Mouse (Mus musculus): ENCODE measurements around the gene Zbtb11. TPM values are rescaled to one million over a fixed set of nuclear protein-coding genes. Genes with fewer than 3 reads are reported as not detected.
"Not testable (repeated sequence)": the region's sequence is repeated elsewhere in the genome, so short reads cannot be mapped to it uniquely, and the experiment has no call there.

The Zbtb11 gene
- total RNA-seq (2015) (14.9 and 18.9 TPM in 2 replicates), total RNA-seq (2017) (25.0 TPM in 2 replicates)

DNA sequence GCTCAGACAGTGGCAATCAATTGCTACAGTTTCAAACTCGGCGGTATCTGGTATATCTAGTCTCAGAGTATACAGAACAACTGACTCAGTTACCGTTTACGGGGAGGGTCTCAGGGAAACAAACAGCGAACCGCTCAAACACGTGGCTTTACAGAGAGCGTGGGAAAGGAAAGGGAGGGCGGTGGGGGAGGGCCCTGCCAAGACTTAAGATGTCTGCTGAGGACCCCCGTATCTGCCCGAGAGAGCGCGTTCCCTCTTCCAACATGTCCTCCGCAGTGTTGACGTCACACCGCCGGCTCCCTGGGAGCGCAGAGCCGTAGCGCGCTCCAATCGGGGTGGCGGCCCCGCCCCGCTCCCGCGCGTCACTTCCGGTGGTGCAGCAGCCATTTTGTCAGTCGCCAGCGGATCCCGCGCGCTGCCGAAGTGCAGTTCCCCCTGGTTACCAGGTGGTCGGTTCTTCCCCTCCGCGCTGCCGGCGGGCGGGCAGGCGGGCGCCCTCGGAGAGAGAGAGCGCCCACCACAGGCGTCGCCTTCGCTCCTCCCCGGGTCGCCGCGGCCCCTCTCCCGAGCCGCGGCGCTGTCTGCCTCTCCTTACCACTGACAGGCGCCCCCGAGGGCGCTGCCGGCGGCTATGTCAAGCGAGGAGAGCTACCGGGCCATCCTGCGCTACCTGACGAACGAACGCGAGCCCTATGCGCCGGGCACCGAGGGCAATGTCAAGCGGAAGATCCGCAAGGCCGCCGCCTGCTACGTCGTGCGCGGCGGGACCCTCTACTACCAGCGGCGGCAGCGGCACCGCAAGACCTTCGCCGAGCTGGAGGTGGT, at the start of gene Zbtb11:
TSS of gene Zbtb11 (plus strand) at position 453 of the 825 bp plus-strand sequence.
- ATAC-seq (ENCODE audit: poor library complexity, severe bottlenecking): peak; percentile 78

DNA sequence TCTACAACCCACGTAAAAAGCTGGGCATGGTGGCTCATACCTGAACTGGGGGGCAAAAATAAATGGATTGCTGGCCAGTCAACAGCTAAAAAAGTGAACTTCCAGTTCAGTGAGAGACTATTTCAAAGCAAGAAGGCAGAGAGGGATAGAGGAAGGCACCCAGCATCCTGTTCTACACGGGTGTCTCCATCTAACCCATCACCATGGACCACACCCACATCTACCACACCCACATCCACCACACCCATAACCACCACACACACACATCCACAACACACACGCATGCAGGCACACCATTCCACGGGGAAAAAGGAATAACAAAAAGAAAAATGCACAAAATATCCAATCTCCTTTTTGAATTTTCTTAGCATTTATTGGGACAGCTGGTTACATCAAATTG, 49.7 kb upstream of the Zbtb11 start:
- ATAC-seq (ENCODE audit: poor library complexity, severe bottlenecking): peak; percentile 45; the same call in 1 of the 2 replicates

DNA sequence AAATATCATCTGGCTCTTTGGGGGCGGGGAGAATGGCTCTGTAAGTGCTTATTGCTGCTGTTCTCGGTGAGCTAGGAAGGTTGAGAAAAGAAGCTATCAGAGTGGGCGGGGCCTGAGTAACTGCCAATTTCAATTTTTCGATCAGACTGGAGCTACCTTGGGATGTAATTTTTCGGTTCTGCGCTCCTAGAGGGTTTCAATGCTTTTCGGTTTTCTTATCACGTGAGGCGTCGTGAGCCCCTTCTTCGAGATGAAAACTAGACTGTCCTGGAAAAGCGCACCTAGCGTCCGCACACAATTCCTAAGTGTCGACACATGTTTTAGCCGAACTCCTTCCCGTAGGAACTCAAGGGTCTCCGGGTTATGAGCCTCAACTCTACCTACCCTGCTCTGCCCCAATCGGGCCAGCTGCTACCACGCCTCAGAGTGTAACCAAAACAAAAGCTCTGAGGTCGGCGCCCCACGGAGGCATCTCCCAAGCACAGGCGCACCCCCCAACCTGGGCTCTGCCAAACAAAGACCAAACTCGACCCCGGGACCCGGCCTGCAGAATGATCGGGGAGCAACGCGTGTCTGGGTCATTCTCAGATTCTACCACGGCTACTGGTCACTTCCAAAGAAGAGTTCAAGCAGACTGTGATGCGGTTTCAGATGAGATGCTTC, 39.9 kb upstream of the Zbtb11 start:
- ATAC-seq (ENCODE audit: poor library complexity, severe bottlenecking): peak; percentile 31

DNA sequence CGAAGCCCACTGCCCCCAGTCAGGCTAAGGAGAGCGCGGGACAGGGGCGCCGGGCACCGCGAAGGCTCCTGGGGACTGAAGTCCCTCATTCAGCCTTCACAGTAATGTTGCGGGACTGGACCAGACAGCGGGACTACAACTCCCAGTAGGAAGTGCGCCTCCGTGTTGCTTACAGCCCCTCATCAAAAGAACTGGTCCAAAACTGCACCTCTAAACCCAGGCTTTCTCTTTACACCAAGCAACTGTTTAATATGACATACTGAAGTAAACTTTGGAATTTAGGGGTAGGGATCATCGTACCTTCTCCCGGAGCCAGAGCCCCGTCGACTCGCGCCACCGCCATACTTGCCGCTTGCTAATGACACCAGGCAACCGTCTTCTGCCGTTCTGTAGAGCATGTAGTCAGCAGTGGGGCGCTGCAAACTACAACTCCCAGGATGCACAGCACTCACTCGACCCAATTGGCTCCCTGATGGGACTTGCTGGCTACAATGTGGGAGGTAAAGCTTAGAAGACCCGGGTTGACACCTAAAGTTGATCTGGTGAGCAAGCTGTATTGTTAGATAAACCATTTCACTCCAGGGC, 39.1 kb upstream of the Zbtb11 start, which contains the start of gene Cep97:
TSS of gene Cep97 (minus strand) at position 403 of the 585 bp plus-strand sequence.
- peak; percentile 95 for ATAC-seq (ENCODE audit: poor library complexity, severe bottlenecking)

DNA sequence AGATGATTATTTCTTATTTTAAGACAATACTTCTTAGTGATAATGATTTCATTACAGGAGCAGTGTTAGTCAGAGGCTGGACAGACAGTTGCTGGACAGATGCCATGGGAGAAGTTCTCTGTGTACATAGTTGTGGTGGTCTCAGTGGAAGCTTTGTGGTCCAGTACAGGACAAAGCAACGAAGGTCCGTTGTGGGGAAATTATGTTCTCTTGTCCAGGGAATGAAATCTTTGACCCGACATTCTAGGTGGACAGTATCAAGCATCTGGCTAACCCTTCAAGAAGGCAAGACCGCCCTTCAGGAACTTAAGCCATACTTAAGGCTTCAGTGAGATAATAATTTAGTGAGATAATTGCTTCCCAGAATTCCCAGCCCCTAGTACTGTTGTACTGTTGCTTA, 34.9 kb upstream of the Zbtb11 start:
- ATAC-seq (ENCODE audit: poor library complexity, severe bottlenecking): no peak

DNA sequence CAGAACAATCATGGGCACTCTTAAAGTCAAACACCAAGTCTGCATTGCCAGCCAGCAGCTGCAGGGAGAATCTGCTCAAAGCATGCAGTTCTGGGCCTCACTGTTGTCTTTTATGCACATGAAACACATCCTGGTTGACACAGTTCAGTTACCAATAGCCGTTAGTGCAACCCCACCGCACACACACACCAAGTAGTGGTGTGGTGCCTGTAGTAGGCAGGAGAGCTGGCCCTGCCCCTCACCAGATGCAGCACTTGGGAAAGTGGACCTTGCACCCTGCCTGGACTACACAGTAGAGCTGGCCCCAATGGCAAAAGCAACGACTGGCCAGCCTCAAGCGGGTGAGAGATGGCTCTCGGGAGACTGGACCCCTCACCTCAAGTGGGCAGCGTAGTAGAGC, 34.0 kb upstream of the Zbtb11 start:
- ATAC-seq (ENCODE audit: poor library complexity, severe bottlenecking): no peak

DNA sequence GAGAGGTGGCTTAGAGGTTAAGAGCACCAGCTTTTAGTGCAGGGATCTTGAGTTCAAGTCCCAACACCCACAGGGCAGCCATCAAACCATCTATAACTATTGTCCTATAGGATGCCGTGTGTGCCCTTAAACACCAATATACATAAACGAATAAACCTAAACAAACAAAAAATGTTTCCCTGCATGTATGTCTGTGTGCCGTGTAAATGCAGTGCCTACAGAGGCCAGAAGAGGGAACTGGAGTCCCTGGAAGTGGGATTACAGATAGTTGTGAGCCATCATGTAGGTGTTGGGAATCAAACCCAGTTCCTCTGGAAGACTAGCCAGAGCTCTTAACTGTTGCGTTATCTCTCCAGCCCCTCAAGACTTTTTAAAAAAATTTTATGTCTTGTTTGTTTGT, 32.9 kb upstream of the Zbtb11 start:
- ATAC-seq (ENCODE audit: poor library complexity, severe bottlenecking): no peak

DNA sequence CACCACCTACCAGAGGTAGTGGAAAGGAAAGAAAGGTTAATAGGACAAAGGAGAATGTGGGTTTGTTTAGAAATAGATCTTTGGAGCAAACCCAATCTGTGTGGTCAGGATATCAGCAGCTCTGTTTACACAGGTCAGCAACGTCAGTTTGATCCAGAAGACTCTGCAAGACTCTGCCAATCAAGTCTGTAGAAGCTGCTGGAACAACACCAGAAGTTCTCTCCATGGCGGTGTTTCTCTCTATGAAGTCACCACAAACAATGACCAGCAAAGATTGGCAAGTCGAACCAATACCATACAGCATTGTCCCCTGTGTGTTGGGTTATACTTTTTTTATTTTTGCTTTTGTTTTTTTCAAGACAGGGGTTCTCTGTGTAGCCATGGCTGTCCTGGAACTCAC, 26.4 kb upstream of the Zbtb11 start:
- ATAC-seq (ENCODE audit: poor library complexity, severe bottlenecking): no peak

DNA sequence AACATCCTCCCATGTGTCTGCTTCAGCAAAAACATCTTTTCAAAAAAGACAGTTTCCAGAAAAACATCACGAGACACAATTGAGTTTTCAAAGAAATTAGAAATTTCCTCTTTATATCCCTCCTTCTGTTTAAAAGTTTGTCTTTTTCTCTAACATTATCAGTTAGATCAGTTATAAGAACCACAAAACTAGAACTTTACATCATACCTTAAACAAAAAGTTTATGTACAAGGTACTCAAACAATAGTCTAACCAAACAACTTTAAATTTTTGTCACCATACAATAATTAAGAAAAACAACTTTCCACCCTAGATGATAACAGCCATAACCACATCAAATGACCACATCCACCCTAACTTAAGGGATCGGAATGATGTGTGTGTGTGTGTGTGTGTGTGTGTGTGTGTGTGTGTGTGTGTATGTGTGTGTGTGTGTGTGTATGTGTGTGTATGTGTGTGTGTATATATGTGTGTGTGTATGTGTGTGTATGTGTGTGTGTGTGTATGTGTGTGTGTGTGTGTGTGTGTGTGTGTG, 25.7 kb upstream of the Zbtb11 start:
- ATAC-seq (ENCODE audit: poor library complexity, severe bottlenecking): not testable (repeated sequence)

DNA sequence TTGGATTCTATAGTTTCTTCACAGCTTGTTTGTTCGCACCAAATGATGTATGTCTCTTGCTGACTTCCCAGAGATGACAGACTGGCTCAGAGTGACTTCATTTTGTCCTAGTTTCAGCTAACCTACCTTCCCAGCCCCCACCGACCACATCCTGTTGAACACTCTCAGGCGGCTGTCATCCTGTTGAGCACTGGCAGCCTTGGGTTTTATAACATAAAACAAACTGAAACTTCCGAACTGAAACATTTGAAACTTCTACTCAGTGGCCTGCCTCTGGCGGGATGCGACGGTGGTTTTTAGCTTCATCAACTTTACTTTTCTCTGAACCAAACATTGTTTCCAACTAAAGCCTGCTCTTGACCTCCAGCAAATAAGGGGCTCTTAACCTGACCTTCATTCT, 24.7 kb upstream of the Zbtb11 start:
- ATAC-seq (ENCODE audit: poor library complexity, severe bottlenecking): peak; percentile 78

DNA sequence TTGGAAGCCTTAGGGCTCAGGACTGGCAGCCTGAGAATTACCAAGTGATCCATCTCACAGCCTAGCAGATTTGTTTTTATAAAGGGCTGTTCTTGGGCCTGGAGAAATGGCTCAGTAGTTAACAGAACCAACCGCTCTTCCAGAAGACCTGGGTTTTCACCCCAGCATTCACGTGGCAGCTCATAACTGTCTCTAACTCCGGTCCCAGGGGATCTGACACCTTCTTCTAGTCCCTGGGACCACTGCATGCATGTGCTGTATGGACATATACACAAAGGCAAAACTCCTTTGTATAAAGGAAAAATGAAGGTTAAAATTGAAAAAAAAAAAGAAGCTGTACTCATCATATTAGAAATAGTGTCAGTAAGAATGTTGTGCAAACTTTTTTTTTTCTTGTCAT, 23.2 kb upstream of the Zbtb11 start:
- ATAC-seq (ENCODE audit: poor library complexity, severe bottlenecking): no peak

DNA sequence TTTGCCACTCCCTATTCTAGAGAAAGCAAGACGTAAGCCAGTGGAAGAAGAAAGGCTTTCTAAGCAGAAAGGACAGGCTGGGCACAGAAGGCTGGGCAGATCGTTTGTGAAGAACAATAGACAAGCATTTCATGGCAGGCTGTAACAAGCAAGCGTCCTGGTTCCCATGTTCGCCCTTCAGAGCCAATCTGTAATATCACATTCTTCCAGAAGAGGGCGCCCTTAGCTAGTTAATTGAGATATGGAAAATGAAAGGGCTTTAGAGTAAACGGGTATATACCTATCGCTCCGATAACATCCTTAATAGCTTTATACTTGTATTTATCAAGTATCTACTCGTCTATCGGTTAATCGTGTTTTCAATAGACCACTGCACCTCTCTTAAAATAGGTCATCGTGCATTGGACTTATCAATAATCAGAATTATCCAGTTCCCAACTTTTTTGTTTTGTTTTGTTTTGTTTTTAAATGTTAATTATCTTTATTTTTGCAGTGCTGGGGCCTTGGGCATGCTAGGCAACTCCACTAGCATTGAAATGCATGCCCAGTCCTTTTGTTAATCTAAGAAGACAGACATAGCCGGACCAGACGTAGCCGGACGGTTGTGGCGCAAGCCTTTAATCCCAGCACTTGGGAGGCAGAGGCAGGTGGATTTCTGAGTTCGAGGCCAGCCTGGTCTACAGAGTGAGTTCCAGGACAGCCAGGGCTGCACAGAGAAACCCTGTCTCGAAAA, 22.6 kb upstream of the Zbtb11 start:
- peak; percentile 90 for ATAC-seq (ENCODE audit: poor library complexity, severe bottlenecking)

DNA sequence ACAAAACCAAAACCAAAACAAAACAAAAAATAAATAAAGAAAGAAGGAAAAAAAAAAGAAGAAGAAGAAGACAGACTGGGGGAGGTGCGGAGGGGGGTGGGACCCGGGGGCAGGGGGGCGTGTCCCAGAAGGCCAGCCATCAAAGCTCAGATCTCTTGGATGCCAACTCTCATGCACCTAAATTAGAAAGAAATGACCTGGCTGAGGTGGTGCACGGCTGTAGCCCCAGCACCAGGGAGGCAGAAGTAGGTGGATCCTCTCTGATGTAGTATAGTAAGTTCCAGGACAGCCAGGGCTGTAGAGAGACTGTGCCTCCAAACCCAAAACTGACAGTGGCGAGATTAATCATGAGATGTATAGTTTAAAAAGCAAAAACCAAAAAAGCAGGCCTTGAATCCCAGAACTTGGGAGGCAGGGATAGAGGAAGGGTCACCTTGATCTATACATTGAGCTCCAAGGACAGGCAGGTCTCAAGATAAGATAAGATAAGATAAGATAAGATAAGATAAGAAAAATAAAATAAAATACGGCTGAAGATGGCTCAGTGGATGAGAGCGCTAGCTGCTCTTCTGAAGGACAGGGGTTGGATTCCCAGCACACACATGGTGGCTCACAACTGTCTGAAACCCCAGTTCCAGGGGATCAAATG, 21.9 kb upstream of the Zbtb11 start:
- ATAC-seq (ENCODE audit: poor library complexity, severe bottlenecking): peak; percentile 7; the same call in 1 of the 2 replicates

DNA sequence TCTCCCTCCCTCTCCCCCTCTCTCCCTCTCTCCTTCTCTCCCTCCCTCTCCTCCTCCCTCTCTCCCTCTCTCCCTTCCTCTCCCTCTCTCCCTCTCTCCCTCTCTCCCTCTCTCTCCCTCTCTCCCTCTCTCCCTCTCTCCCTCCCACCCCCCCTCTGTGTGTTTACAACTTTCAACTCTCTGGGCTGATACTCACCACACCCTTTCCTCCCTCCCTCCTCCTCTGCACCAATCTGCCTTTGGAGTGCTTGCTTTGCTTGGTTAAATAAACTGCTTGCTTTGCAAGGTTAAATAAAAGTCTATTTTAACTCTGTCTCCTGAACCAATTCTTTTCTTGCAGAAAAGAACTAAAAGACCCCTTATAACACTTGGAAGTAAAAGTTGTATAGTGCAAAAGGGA, 20.9 kb upstream of the Zbtb11 start:
- no peak for ATAC-seq (ENCODE audit: poor library complexity, severe bottlenecking)

DNA sequence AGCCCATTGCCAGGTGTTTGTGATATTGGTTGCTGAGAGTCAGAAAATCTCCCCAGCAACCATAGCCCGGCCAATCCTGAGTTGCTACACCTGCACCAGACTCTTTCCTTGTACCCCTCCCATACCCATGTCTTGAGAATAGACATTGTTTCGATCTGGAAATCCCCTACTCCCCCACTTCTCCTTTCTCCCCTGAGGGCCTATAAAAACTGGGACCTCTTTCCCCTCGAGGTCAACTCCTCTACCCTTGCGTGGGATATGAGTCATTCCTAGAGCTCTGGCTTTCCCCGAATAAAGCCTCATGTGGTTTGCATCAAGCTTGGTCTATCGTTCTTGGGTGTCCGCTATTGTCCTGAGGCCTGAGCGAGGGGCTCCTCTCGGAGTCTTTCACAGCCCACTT, 19.5 kb upstream of the Zbtb11 start:
- ATAC-seq (ENCODE audit: poor library complexity, severe bottlenecking): not testable (repeated sequence)

DNA sequence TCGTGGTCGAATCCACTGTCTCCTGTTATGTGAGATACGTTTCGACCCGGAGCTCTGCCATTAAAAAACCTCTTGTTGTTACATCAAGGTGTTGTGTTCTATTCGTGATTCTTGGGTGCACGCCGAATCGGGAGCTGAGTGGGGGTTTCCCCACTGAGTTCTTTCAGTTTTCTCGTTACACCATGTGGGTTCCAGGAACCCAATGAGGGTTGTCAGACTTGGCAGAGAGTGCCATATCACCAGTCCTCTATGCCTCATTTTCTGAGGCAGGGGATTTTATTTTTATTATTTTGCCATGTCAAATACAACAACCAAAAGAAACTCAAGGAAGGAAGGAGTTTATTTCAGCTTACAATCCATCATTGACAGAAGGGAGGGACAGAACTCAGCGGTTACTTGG, 10.6 kb upstream of the Zbtb11 start:
- not testable (repeated sequence) for ATAC-seq (ENCODE audit: poor library complexity, severe bottlenecking)

DNA sequence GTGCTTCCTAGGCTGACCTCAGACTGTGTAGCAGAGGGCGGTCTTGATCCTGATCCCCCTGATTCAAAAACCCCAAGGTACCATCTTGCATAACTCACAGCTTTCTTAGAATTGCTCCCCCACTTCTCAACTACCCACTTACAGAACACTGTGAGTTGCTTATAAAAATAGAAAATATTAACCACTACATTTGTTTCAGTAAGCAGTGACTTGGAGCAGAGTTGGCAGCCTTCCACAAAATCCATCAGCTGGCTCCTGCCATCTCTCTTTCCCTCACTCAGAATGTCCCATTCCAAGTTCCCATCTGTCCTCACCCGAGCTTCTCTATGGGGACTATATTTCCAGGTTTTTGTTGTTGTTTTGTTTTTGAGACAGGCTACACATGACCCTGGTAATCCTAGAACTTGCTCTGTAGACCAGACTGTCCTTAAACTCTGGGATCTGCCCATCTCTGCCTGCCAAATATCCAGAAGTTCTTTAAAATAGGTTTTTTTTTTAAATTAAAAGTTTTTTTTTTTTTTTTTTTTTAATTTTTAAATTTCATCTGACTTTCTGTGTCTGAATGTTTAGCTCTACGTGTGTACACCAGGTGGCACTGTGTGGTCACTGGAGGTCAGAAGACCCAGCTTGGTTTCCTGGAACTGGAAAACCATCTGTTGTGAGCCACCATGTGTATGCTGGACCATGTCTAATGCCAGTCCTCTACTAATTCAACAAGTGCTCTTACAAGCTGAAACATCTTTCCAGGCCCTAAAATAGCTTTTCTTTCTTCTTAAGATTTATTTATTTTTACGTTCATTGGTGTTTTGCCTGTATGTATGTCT, 9.3 kb upstream of the Zbtb11 start:
- ATAC-seq (ENCODE audit: poor library complexity, severe bottlenecking): peak; percentile 55

DNA sequence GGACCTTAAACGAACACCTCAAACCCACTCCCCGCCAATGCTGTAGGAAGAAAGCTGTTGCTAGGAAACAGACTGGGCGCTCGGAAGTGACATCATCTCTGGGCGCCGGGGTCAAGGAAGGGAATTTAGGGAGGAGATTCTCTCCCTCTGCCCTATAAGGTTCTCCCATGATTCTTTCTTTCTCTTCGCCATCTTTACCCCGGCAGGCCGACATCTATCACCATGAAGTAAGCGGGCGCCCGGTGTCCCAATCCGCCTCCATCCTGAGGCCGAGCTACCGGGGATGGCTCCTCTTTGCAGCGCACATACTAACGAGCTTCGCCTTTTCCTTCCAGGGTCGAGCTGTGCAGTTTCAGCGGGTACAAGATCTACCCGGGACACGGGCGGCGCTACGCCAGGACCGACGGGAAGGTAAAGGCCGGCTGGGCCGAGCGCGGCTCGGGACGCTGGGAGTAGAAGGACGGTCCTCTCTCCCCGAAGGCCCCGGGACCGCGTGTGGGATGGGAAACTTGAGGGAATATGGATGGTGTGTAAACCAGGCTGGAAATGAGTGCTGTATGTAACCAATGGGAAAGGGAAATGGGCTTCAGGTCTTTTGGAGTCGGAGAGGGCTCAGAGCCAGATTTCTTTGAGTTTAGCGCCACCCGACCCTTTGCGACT, 7.3 kb upstream of the Zbtb11 start, which contains the start of gene Rpl24:
TSS of gene Rpl24 (plus strand) at position 64 of the 660 bp plus-strand sequence.
- peak; percentile 95 for ATAC-seq (ENCODE audit: poor library complexity, severe bottlenecking)

DNA sequence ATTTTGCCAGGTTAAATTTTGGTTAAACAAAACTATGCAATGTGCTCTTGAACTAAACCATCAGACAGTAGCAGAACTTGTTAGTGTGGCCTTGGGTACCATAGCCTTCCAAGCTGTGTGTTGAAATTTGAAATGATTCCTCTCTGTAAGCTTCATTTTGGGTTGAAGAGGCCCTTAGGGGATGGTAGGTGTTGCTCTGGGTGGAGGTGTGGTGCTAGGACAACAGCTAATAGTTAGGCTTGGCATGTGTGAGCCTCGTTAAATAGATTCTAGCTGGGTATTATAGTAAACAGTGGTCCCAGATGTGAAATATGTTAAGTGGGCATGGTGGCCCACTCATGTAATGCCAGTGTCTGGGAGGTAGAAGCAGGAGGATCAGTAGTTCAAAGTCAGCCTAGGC, 6.5 kb upstream of the Zbtb11 start:
- ATAC-seq (ENCODE audit: poor library complexity, severe bottlenecking): no peak
